In genomic region chr2:107519761-107520160, GRCm38 (mm10) we compare ENCODE assay signal across 16 mouse cellular contexts.
DNase-seq lines count a peak whose midpoint lies in the region; ATAC-seq and TF ChIP-seq lines count a peak whose summit lies in the region.
"Had no signal": no experiment of that assay in that cellular context is flagged by ENCODE, and none has a peak within 500 bp of the region (broad histone marks: within the 10 kb centered on the region; RNA-seq: fewer than 3 reads in every experiment).

No protein-coding gene starts in this region.

- TF ChIP-seq POLR2A in cortical plate, adult 2 months (IDR thresholded peaks at IDR 0.05; ENCODE audit: extremely low read depth, insufficient read depth, low read length) = no peak

- 0 out of 2 replicates have a peak overlapping the region, but pooled peaks have one; percentile 11 for H3K27ac ChIP-seq in heart, embryonic 16.5 days (ENCODE audit: low read length)
- H3K27ac ChIP-seq in cortical plate, adult 2 months (ENCODE audit: insufficient read depth, low read length) = peak overlapping the region; percentile 56
- no peak overlapping the region for H3K27ac ChIP-seq in forebrain, embryonic 15.5 days (replicated peaks)
- H3K27ac ChIP-seq: hindbrain, embryonic 13.5 days; kidney, postnatal 0 days; liver, embryonic 13.5 days; neural tube, embryonic 12.5 days had no signal

- no peaks in the 10 kb centered on the region for H3K36me3 ChIP-seq in heart, embryonic 16.5 days (ENCODE audit: control insufficient read depth, insufficient read depth)
- H3K36me3 ChIP-seq in forebrain, embryonic 15.5 days = no peaks in the 10 kb centered on the region
- H3K36me3 ChIP-seq: hindbrain, embryonic 13.5 days; liver, embryonic 13.5 days; neural tube, embryonic 12.5 days had no signal

- H3K9me3 ChIP-seq in heart, embryonic 16.5 days (replicated peaks; ENCODE audit: control insufficient read depth, low read length) = no peaks in the 10 kb centered on the region
- H3K9me3 ChIP-seq in forebrain, embryonic 15.5 days = 0 out of 2 replicates have a peak, but pooled peaks cover 4% of the 10 kb centered on the region
- H3K9me3 ChIP-seq: hindbrain, embryonic 13.5 days; liver, embryonic 13.5 days; neural tube, embryonic 12.5 days had no signal

- no peak overlapping the region for H3K4me3 ChIP-seq in heart, embryonic 16.5 days (ENCODE audit: low read length)
- no peak overlapping the region for H3K4me3 ChIP-seq in cortical plate, adult 2 months (ENCODE audit: insufficient read depth, low read length)
- no peak overlapping the region for H3K4me3 ChIP-seq in forebrain, embryonic 15.5 days
- H3K4me3 ChIP-seq: hindbrain, embryonic 13.5 days; liver, embryonic 13.5 days; neural tube, embryonic 12.5 days had no signal

- 62% methylated on average over 4 of the region's 4 CpGs for WGBS in heart, embryonic 16.5 days
- 56% methylated on average over 4 of the region's 4 CpGs for WGBS in forebrain, embryonic 15.5 days

- peaks cover 10% of the 10 kb centered on the region for H3K4me1 ChIP-seq in heart, embryonic 16.5 days (ENCODE audit: control insufficient read depth, insufficient read depth, low read length)
- no peaks in the 10 kb centered on the region; the same call in 1 of the 2 replicates for H3K4me1 ChIP-seq in cortical plate, adult 2 months (ENCODE audit: control insufficient read depth, insufficient read depth, low read length)
- H3K4me1 ChIP-seq in forebrain, embryonic 15.5 days = no peaks in the 10 kb centered on the region
- H3K4me1 ChIP-seq: hindbrain, embryonic 13.5 days; liver, embryonic 13.5 days; neural tube, embryonic 12.5 days had no signal

- TF ChIP-seq CTCF in cortical plate, adult 2 months (IDR thresholded peaks at IDR 0.05; ENCODE audit: extremely low read depth, insufficient read depth, low read length) = no peak

- DNase-seq in heart, adult 8-10 months (ENCODE audit: low spot score) = no peak
- peak; percentile 83 for DNase-seq in layer of hippocampus, adult 9-11 months
- peak; percentile 86 for DNase-seq in right cerebral cortex, adult 18-20 months
- no peak for DNase-seq in adrenal gland, postnatal 10 days
- no peak for DNase-seq in c-Kit-positive CD71-positive TER-119-positive erythroid progenitor cells, embryonic 14.5 days (ENCODE audit: low spot score)
- DNase-seq: adrenal gland, postnatal 36 days; gastrocnemius, postnatal 36 days; liver, embryonic 13.5 days; thymus, postnatal 4 days had no signal

- H3K9ac ChIP-seq in heart, embryonic 16.5 days (ENCODE audit: low read length) = no peak overlapping the region
- H3K9ac ChIP-seq in forebrain, embryonic 15.5 days (replicated peaks) = no peak overlapping the region
- H3K9ac ChIP-seq: hindbrain, embryonic 13.5 days; liver, embryonic 13.5 days; neural tube, embryonic 12.5 days had no signal

- no peak for ATAC-seq in heart, embryonic 16.5 days (replicated peaks; ENCODE audit: extremely low read depth, insufficient read depth, low FRiP score)
- no peak for ATAC-seq in forebrain, embryonic 15.5 days (replicated peaks)
- ATAC-seq: Patski had no signal

- H3K27me3 ChIP-seq in heart, embryonic 16.5 days (ENCODE audit: control insufficient read depth, insufficient read depth, low read length) = no peaks in the 10 kb centered on the region
- no peaks in the 10 kb centered on the region for H3K27me3 ChIP-seq in forebrain, embryonic 15.5 days
- H3K27me3 ChIP-seq: hindbrain, embryonic 13.5 days; liver, embryonic 13.5 days; neural tube, embryonic 12.5 days; Patski had no signal

- H3K4me2 ChIP-seq in heart, embryonic 16.5 days (ENCODE audit: low read depth, low read length) = no peak overlapping the region
- H3K4me2 ChIP-seq in forebrain, embryonic 15.5 days (replicated peaks) = no peak overlapping the region
- H3K4me2 ChIP-seq: hindbrain, embryonic 13.5 days; liver, embryonic 13.5 days; neural tube, embryonic 12.5 days had no signal

Comparison
In these comparisons a context has a peak if more than half of its experiments do, and no peak if none do; other contexts are left out.
1. DNase-seq: peak in layer of hippocampus, adult 9-11 months (single experiment) and right cerebral cortex, adult 18-20 months (single experiment); none in heart, adult 8-10 months (single experiment), adrenal gland, postnatal 10 days (single experiment) and c-Kit-positive CD71-positive TER-119-positive erythroid progenitor cells, embryonic 14.5 days (single experiment).